In genomic region chrX:104033843-104034242, GRCm38 (mm10) we compare ENCODE assay signal across 15 mouse cellular contexts.
"Had no signal": no experiment of that assay in that cellular context is flagged by ENCODE, and none has a peak within 500 bp of the region (broad histone marks: within the 10 kb centered on the region; RNA-seq: fewer than 3 reads in every experiment).

No protein-coding gene starts in this region.

- ATAC-seq: liver, postnatal 0 days; midbrain, embryonic 15.5 days had no signal

- H3K4me1 ChIP-seq: limb, embryonic 12.5 days; liver, embryonic 13.5 days; lung, embryonic 15.5 days; megakaryocyte, embryonic 14.5 days; midbrain, embryonic 15.5 days; neural tube, embryonic 12.5 days had no signal

- H3K4me3 ChIP-seq: layer of hippocampus, adult 2 months; limb, embryonic 12.5 days; liver, embryonic 13.5 days; lung, embryonic 15.5 days; megakaryocyte, embryonic 14.5 days; midbrain, embryonic 15.5 days; neural tube, embryonic 12.5 days had no signal

- H3K4me2 ChIP-seq: limb, embryonic 12.5 days; liver, embryonic 13.5 days; lung, embryonic 15.5 days; midbrain, embryonic 11.5 days; midbrain, embryonic 15.5 days; neural tube, embryonic 12.5 days had no signal

- H3K27me3 ChIP-seq: lung, embryonic 15.5 days; megakaryocyte, embryonic 14.5 days; neural tube, embryonic 12.5 days had no signal

- DNase-seq: kidney, postnatal 4 days; liver; liver, embryonic 13.5 days; liver, postnatal 0 days; lung, postnatal 14 days; right cerebral cortex, postnatal 14 days; thymus, postnatal 36 days had no signal

- H3K36me3 ChIP-seq: limb, embryonic 12.5 days; liver, embryonic 13.5 days; lung, embryonic 15.5 days; midbrain, embryonic 15.5 days; neural tube, embryonic 12.5 days had no signal

- H3K27ac ChIP-seq: layer of hippocampus, adult 2 months; limb, embryonic 12.5 days; liver, embryonic 13.5 days; lung, embryonic 15.5 days; macrophage; midbrain, embryonic 15.5 days; neural tube, embryonic 12.5 days had no signal

- H3K9ac ChIP-seq: limb, embryonic 12.5 days; liver, embryonic 13.5 days; liver, postnatal 0 days; lung, embryonic 15.5 days; midbrain, embryonic 15.5 days; neural tube, embryonic 12.5 days had no signal

- H3K9me3 ChIP-seq: limb, embryonic 12.5 days; liver, embryonic 13.5 days; lung, embryonic 15.5 days; megakaryocyte, embryonic 14.5 days; midbrain, embryonic 15.5 days; neural tube, embryonic 12.5 days had no signal
